Mouse (Mus musculus): ENCODE data around the gene Tbc1d9.

The Tbc1d9 gene

DNA sequence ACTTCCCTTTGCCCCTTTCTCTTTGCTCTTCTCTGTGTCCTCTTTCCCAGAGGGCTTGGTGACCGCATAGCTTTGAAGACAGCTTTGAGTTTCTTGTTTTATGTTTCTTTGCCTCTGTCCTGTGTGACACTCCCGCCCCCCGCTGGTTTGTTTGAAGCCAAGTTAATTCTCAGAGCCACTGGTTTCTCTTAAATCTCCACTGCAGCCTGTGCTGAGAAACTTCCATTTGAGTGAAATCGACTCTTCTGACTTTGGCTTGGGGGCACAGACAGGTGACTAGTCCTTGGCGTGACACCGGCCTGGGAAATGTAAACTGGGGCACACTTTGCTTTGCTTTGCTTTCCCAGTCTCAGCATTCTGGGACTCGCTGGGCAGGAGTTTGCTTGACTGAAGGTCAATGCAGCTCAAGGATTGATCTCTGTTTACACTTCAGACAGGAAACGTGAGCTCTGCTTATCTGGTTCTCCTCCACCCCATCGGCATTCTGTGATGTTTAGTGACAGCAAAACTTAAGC is 13.1 kb downstream of the Tbc1d9 start:
- no peak for DNase-seq (ENCODE audit: low spot score)

DNA sequence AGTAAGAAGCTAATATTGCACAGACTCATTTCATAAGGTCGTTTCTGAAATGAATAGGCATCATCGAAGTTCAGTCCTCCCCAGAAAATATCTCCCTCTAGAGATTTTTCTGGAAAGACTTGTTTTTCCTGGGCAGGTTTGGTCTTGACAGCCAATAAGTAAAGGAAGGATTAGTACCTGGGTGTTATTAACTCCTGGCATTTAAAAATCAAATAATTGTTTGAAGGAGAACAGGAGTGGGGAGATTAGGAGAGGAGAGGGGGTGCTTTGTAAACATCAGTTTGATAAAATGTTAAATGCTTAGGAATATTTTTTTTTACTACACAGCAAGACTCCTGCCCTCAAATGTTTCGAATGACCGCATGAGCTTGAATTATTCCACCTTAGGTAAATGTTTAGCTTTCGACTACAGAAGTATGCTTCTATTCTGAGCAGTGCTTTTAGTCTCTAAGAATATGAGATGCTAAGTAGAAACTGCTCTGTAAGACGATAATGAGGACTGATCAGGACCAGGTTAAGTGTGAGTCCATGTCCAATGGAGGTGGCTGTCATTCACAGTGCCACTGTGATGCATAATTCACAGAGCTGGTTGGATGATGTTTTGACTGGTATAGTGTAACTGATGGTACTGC is 16.8 kb downstream of the Tbc1d9 start:
- no peak for DNase-seq (ENCODE audit: low spot score)

DNA sequence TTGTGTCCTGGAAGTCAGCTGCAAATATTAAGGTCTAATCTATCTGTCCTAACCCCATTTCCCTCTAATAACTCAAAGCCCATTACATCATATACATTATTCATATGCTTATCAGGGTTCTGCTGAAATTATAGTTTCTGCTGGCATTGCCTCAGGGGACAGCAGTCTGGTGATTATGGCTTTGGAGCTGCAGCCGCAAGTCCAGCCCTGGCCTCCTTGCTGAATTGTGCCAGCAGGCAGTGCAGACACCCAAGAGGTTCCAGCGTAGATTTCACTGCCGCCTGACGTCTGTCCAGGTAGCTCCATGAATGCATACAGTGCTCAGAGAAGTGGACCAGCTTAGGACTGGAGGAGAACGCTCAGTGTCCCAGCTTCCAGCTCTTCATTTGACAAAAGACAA is 17.6 kb downstream of the Tbc1d9 start:
- no peak for DNase-seq (ENCODE audit: low spot score)

DNA sequence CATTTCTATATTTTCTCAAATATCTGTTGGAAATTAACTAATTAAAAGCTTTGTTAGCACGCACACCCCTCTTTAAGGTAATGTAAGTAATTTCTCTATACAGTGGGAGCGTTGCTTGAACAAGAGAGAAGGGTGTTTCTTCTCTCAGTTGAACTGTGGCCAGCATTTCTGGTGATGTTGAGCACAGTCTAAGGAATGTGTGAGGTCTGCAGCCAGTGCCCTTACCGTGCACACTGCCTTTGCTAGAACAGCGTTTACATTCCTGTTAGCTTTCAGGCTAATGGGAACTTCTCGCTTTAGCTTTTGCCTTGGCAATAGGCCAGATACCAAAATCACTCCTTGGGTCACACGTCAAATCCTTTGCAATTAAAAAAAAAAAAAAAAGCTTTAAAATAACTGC is 21.2 kb downstream of the Tbc1d9 start:
- DNase-seq (ENCODE audit: low spot score), result no peak

DNA sequence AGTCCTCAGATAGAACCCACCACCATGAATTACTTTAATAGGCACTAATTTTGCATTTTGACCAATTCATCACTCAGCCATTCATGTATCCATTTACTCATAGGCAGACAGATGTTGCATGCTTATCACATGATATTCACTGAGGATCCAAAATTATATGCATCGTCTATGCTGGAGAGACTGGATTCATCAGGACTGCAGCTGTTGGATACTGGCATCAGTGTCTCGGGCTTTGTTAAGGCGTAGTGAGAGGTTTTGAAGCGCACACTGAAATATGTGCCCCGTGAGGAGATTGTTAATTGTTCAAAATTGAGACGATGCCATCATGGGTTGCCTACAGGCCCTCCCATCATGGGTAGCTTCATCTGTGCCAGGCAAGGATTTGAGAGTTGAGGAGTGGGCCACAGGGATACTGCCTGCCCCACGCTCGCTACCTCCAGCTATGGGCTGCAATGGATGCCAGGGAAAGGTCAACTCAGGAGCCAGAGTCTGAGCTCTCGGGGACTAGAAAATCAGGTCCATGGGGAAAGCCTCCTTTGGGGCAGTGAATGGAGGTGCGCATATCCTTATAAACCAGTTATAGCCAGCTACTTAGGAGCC is 22.3 kb downstream of the Tbc1d9 start:
- no peak for DNase-seq (ENCODE audit: low spot score)

DNA sequence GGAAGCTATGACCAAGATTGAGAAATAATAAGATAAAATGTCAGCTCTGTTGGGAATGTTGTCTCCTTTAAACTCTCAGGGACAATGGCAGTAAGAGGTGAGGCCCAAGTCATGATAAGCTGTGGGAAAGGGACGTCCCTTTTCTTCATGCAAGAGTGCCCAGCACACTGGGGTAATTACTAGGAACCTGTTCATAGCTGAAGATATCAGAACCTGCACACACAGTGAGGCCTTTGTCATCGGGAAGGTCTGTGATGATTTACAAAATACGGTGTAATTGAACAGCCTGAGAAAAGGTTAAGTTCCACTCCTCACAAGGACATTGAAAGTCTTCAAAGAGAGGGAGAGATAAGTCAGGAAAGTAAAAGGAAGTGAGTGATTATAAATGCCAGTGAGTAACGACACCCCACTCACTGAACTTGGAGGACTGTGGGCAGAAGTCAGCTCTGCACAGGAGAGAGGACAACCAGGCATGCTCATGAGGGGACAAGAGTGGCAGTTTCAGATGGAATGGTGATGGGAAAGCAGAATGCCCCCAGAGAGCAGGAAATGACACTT is 24.5 kb downstream of the Tbc1d9 start:
- no peak for DNase-seq (ENCODE audit: low spot score)

DNA sequence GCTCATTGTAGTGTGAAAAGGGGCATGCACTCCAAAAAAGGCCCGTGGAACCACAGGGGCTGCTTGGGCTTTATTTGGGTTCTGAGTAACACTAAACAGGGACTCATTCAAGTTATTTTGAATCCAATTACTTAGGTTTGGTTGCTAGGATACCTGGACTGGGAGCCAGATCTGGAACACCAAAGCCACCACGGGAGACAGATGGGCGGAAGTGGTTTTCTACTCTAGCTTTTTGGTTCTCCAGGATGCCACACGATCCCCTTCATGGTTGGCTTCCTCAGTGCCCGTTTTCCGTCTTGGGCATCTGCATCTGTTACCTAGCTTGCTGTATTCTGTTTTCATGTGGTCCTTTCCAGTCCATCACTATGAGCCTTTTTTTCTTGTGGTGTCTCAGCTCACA is 30.9 kb downstream of the Tbc1d9 start:
- no peak for DNase-seq (ENCODE audit: low spot score)

DNA sequence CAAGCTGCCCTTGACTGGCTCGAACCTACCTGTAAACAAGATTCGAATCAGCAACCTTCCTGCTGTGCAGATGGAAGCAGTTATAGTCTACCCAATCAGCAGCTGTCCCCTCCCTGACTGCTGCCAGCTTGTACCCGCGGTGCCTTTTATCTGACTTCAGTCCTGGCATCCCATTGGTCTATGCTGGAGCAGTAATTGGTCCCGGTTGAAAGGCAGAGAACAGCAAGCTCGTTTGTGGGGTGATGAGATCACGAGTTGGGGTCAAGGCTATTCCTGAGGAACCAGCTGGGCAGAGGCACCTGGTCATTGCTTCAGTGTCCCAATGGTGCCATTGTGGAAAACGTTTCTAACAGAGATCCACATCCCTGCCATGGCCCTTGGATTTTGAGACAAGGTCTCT is 34.6 kb downstream of the Tbc1d9 start:
- DNase-seq (ENCODE audit: low spot score), result no peak

DNA sequence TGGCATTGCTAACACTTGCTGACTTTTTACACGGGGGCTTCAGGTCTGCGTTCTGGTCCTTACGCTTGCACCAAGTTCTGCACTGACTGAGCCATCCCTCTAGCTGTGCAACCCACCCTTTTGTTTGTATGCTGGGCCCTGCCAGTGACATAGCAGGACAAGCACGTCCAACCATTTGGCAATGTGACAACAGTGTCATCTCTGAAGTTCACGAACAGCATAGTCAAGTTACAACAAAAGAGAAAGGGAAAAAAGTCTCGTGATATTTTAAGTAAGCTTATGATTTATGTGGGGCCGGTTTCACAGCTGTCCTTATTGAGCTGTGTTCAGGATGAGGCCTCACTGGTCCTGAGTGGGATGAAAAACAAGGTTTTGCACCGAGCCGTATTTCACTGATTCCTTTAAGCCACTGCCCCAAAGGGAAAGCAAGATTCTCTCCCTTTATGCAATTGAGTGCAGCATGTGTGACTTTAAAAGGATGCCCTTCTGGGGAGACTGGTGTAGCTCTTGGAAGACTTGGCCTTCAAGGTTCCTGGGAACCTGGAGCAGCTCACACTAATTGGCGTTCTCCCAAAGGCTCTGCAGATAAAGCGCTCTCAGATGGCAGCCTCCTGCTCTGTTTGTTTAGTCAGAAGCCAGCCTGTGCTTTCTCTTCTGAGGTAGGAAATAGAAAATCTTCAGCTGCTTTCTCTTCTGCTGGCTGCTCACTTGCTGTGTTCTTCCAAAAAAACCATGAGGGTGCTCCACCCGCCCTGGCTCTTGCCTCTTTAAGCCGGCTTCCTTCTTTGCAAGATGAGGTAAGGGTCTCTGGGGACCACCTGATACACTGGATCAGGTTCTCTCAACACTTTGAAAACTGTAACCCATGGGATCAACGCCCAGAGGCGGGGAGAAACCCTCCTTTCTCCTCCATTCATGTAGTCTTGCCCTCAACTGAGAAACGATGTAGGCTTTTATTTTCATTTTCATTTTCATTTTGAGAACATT is 35.3 kb downstream of the Tbc1d9 start:
- DNase-seq (ENCODE audit: low spot score), result no peak

DNA sequence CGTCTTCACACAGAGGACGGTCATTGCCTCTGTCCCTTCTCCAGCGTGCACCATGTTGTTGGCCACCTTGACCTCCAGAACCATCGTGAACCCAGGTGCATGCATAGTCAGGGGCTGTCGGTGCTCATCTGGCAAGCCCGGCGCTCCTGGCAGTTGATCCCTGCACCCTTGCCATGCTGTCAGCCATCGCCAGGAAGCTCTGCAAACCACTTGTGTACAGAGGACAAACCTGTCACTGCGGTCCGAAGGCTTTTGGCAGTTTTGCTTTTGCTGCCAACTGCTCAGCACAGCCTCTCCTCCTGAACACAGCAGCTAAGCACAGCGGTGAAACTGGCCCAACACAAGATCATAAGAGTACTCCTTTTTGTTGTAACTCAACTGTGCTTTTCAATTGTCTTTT is 37.8 kb downstream of the Tbc1d9 start:
- no peak for DNase-seq (ENCODE audit: low spot score)

DNA sequence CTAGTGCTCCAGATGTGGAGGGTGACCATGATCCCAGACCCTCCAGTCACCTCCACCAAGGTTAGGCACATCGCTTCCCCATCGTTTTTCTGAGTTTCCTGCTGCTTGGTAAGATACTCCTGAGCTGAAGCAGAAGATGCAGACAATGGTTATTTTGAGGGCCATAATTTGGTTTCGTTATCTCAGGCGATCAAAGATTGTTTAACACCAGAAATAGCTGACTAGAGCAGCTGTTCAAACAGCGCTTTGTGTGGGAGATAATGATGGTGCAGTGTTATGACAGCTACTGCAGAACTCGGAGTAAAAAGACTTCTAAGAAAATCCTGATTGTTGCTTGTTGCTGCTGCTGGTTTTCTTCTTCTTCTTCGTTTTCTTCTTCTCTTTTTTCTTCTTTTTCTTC is 40.8 kb downstream of the Tbc1d9 start:
- DNase-seq (ENCODE audit: low spot score), result no peak

DNA sequence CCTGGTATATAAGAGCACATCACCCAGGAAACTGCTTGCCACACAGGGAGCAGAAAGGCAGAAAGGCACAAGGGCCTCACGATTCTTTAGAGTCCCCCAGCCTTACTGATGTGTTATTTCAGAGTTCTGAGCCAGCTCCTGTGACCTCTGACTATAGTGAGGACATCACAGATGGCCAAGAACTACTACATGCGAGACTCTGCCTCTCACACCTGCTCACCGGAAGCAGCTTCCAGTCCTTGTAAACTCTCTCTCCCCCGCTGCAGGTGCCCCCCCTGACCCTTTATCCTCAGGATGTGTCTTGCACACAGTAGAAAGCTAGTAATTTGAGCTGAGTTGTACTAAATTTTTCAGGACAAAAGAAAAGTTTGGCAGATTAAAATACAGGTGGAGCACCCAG is 44.4 kb downstream of the Tbc1d9 start:
- DNase-seq (ENCODE audit: low spot score), result no peak

DNA sequence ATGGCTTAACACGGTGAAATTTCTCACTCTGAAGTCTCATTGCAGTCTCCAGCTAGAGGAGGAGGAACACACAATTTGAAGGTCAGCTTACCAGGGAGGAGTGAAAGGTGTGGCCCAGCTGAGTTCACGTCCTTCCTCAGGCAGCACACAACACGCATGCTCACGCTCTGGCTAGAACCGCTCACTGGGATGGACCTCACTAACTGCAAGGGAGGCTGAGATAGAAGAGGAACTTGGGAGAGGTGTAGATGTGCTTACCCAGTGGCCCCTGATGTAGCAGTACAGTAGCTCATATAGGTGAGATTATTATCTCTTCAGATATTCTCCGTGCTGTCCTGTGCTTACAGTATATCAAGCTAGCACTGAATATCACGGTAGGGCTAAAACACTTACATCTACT is 45.5 kb downstream of the Tbc1d9 start:
- no peak for DNase-seq (ENCODE audit: low spot score)

DNA sequence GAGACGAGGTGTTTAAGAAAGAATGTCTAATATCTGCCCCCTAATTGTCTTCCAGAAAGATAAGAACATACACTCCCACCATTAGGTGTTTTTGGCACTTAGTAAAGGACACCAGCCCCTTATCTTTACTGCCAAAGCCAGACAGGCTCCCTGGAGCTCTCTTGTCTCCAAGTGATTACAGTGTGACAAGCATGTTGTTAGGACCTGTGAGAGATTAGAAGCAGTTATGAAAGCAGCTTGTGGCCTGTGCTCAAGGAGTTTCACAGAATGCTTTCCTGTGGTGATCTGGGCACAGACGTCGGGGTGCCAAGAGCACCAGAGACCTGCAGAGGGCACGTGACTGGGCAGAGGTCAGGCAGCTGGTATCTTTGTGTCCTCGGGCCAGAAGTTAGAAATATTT is 49.9 kb downstream of the Tbc1d9 start:
- DNase-seq (ENCODE audit: low spot score), result peak; percentile 64

DNA sequence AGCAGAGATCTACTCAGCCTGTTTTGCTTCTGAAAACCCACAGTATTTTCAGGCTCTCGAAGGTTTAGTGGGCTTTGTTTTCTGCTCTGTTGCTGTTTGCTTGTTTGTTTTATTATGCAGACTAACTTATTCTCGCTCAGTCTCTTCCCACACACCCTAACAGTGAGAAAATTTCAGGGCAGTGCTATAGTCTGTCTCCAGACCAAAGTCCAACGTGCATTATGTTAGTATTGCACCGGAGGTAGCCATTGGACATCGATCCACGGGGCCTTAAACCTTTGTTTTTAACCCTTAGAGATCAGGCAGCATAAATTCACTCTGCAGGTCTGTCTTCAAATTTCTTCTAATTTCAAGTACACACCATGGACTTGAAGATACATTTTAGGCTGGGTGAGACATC is 51.4 kb downstream of the Tbc1d9 start:
- no peak for DNase-seq (ENCODE audit: low spot score)

DNA sequence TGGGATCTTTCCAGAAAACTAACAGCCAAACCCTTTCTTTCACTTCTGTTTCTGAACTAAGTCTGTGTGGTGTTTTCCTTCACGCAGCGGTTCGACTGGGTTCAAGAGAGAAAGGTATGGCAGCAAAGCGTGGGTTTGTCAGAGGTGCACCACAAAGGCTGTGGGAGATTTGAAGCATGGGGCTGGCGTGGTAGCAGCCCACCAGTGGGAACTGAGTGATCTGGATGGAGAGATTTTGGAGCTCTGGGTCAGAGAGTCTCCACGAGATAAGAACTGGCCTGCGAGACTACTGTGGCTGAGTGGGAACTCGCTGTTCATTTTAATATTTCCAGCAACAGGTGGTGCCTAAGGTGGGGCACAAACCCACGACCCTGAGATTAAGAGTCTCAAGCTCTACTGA is 52.0 kb downstream of the Tbc1d9 start:
- no peak for DNase-seq (ENCODE audit: low spot score)

DNA sequence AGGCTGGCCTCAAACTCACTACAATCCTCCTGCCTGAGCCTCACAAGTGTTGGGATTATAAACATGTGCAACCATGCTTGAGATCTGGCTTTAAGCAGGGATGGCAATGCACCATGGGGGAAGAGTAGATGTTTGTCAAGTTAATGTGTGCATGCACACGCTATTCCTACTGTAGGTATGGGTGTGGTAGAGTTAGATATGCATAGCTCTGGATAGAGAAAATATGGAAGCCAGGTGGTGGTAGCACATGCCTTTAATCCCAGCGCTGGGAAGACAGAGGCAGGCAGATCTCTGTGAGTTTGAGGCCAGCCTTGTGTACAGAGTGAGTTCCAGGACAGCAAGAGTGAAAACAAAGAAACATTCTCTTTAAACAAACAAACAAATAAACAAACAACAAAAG is 52.7 kb downstream of the Tbc1d9 start:
- DNase-seq (ENCODE audit: low spot score), result no peak

DNA sequence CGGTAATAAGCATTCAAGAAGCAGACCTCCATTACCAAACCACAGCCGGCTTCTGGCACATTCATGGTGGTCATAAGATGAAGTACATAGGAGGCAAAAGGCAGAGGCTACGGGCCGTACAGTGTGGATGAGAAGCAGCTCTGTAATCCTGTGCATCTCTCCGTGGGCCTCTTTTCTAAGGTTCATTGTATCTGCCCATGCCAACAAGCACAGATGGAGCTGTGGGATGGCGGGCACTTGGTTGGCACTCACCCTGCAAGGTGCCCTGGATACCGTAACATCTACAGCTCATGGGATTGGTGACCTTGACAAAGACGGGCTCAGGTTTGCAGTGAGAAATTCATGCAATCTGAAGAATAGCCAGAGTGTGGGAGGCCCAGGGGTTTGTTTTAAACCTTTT is 54.2 kb downstream of the Tbc1d9 start:
- no peak for DNase-seq (ENCODE audit: low spot score)

DNA sequence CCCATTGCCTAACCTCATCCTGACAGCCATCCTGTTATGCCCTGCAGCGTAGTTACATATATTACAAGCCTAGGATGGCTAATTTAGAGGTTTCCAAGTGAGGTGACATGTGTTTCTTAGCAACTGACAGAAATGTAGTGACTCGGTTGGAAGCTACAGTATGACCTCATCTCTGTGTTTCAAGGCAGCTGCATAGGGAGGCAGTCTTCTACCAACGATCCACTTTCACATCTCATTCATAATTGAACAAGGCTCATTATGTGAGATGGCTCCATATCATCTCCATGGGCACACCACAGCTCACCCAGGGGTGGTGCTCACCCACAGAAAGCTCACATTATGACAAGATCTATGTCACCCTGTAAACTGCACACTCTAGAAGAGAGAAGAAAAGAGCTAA is 55.6 kb downstream of the Tbc1d9 start:
- no peak for DNase-seq (ENCODE audit: low spot score)

DNA sequence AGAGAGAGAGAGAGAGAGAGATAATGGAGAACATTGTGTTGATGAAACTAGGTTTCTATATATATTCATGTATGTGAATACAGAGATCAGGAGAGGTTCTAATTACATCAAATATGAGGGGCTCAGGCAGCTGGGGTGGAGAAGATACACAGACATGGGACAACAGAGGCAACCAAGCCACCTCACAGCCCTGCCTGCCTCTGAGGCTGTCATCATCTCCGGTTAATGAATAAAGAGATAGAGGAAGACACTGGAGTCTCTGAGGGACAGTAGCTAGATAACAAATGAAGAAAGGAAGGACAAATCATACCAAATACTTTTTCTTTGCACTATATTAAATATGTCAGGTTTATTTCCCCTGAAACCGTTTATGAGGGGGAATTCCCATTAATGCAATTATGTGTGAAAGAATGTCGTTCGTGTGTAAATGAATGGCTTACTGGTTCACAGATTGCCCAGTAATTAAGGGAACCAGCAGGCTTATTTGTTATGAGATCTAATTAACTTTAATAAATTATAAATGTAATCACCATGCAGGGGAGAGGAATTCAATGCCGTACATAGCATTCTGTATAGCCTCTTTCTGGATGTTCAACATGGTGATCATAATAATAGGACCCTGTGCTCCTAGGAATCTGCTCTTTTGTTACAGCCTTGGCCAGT is 59.7 kb downstream of the Tbc1d9 start:
- no peak for DNase-seq (ENCODE audit: low spot score)

DNA sequence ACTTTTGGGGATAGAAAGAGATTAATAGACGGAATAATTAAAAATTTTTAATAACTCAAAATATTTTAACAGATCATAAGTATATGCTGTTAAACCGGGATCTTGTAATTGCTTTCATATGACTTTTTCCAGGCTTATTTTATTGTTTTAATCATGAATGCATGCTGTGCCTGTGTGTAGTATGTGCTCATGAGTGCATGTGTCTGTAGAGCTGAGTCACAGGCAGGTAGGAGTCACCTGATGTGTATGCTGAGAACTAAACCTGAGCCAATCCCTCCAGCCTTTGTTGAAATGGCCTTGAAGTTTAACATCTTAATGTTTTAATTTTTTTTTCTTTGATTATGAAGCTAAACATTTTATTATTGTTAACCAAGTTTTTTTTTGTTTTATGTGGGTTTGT is 60.4 kb downstream of the Tbc1d9 start:
- DNase-seq (ENCODE audit: low spot score), result no peak

DNA sequence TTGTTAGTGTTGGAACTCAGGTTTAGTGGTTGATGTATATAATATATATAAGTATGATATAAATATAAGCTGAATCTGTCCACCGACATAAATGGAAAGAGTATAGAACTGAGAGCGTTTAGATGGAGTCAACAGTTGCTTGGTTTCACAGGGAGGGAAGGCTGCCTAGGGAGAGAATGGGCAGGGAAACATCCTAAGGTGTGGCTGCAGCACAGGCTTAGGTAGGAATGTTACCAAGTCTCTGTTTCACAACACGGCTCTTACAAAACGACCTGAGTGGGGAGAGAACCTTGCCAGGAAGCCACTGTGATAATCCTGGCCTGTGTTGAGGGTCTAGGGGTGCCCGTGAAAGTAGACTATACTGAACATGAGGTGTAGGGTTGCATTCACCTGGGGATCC is 62.2 kb downstream of the Tbc1d9 start:
- DNase-seq (ENCODE audit: low spot score), result no peak
